Comparison of ENCODE assay signal across 16 mouse cellular contexts in genomic region chr14:55963263-55963662, GRCm38 (mm10). TPM values are rescaled to one million over a fixed set of nuclear protein-coding genes. Genes with fewer than 3 reads are reported as not detected.
A peak's percentile ranks its signal among the peaks of the same experiment; 100 is the strongest.
DNase-seq lines count a peak whose midpoint lies in the region; ATAC-seq lines count a peak whose summit lies in the region.
"Had no signal": no experiment of that assay in that cellular context is flagged by ENCODE, and none has a peak within 500 bp of the region (broad histone marks: within the 10 kb centered on the region; RNA-seq: fewer than 3 reads in every experiment).

No protein-coding gene starts in this region.

- H3K27me3 ChIP-seq in forebrain, embryonic 13.5 days: no peaks in the 10 kb centered on the region
- H3K27me3 ChIP-seq in limb, embryonic 11.5 days (ENCODE audit: control insufficient read depth, insufficient read depth, low read length): no peaks in the 10 kb centered on the region
- H3K27me3 ChIP-seq: embryonic facial prominence, embryonic 13.5 days; liver, embryonic 13.5 days had no signal

- H3K4me1 ChIP-seq in forebrain, embryonic 13.5 days: peaks cover 7% of the 10 kb centered on the region; the same call in 1 of the 2 replicates
- H3K4me1 ChIP-seq in limb, embryonic 11.5 days (ENCODE audit: control insufficient read depth, insufficient read depth, low read length): no peaks in the 10 kb centered on the region
- H3K4me1 ChIP-seq: embryonic facial prominence, embryonic 13.5 days; liver, embryonic 13.5 days had no signal

- no peak overlapping the region for H3K4me3 ChIP-seq in forebrain, embryonic 13.5 days
- no peak overlapping the region for H3K4me3 ChIP-seq in limb, embryonic 11.5 days (ENCODE audit: low read depth, low read length)
- H3K4me3 ChIP-seq: embryonic facial prominence, embryonic 13.5 days; liver, embryonic 13.5 days had no signal

- no peaks in the 10 kb centered on the region for H3K9me3 ChIP-seq in forebrain, embryonic 13.5 days (replicated peaks)
- no peaks in the 10 kb centered on the region for H3K9me3 ChIP-seq in limb, embryonic 11.5 days (ENCODE audit: control insufficient read depth, low read length)
- H3K9me3 ChIP-seq: embryonic facial prominence, embryonic 13.5 days; liver, embryonic 13.5 days had no signal

- H3K4me2 ChIP-seq in forebrain, embryonic 13.5 days: no peak overlapping the region
- no peak overlapping the region for H3K4me2 ChIP-seq in limb, embryonic 11.5 days (ENCODE audit: low read depth, severe bottlenecking)
- H3K4me2 ChIP-seq: embryonic facial prominence, embryonic 13.5 days; liver, embryonic 13.5 days had no signal

- no peaks in the 10 kb centered on the region for H3K36me3 ChIP-seq in forebrain, embryonic 13.5 days (ENCODE audit: poor library complexity, severe bottlenecking)
- H3K36me3 ChIP-seq in limb, embryonic 11.5 days (ENCODE audit: control insufficient read depth, insufficient read depth, low read length): no peaks in the 10 kb centered on the region
- H3K36me3 ChIP-seq: embryonic facial prominence, embryonic 13.5 days; liver, embryonic 13.5 days had no signal

- whole genome bisulfite sequencing in forebrain, embryonic 13.5 days: 0% methylated on average over 1 of the region's 1 CpGs
- WGBS in limb, embryonic 11.5 days: 4% methylated on average over 1 of the region's 1 CpGs

- ATAC-seq in forebrain, embryonic 13.5 days: no peak
- no peak for ATAC-seq in limb, embryonic 11.5 days (ENCODE audit: insufficient number of reproducible peaks, low FRiP score, low TSS enrichment, low read depth)

- peak overlapping the region; percentile 41; the same call in 1 of the 2 replicates for H3K27ac ChIP-seq in forebrain, embryonic 13.5 days
- no peak overlapping the region for H3K27ac ChIP-seq in limb, embryonic 11.5 days (replicated peaks; ENCODE audit: low read depth, low read length)
- H3K27ac ChIP-seq: embryonic facial prominence, embryonic 13.5 days; liver, embryonic 13.5 days had no signal

- DNase-seq in ES-CJ7 (ENCODE audit: low read depth, low spot score) (peak; percentile 87), WW6 (ENCODE audit: low read depth, low spot score) (peak; percentile 61)
- DNase-seq in limb, embryonic 11.5 days (ENCODE audit: low spot score): peak; percentile 40
- DNase-seq in thymus, postnatal 4 days: no peak
- no peak for DNase-seq in left cerebral cortex, adult 18-20 months (ENCODE audit: low spot score in 2 of 2)
- no peak for DNase-seq in layer of hippocampus, postnatal 25 days (ENCODE audit: extremely low spot score in 1 of 2, low spot score in 1 of 2)
- DNase-seq: cerebellum, adult 8-10 months; heart, adult 18-20 months; heart, postnatal 14 days; kidney, adult 11 months; kidney, postnatal 25 days; liver, embryonic 13.5 days; thymus, postnatal 25 days had no signal

- no peak overlapping the region for H3K9ac ChIP-seq in forebrain, embryonic 13.5 days
- H3K9ac ChIP-seq in limb, embryonic 11.5 days (ENCODE audit: low read length): no peak overlapping the region
- H3K9ac ChIP-seq: embryonic facial prominence, embryonic 13.5 days; liver, embryonic 13.5 days had no signal

RNA-seq across cellular contexts. Expression of gene Cma2, which starts 12.5 kb away (rescaled TPM):
- not detected in 2 replicates for polyA plus RNA-seq in forebrain, embryonic 13.5 days (2015; fragmentation: Nextera tagmentation; extraction: Ambion mirVana)
- polyA plus RNA-seq in limb, embryonic 11.5 days (2014; fragmentation: Nextera tagmentation; extraction: Ambion mirVana): not detected in 2 replicates
- total RNA-seq in left cerebral cortex, adult 18-20 months (2021): not detected
- total RNA-seq in layer of hippocampus, postnatal 25 days (2021): not detected
- total RNA-seq: heart, adult 18-20 months; heart, postnatal 14 days had no signal
- polyA plus RNA-seq: embryonic facial prominence, embryonic 13.5 days; liver, embryonic 13.5 days; stomach, embryonic 14.5 days had no signal

RNA-seq across cellular contexts. Expression of gene Cma1, which starts 18.8 kb away (rescaled TPM):
- polyA plus RNA-seq in forebrain, embryonic 13.5 days (2015; fragmentation: Nextera tagmentation; extraction: Ambion mirVana): not detected in 2 replicates
- polyA plus RNA-seq in limb, embryonic 11.5 days (2014; fragmentation: Nextera tagmentation; extraction: Ambion mirVana): not detected in 2 replicates
- total RNA-seq in left cerebral cortex, adult 18-20 months (2021): not detected
- under 1 TPM in 1 of 2 experiments, not detected in 1; 0.59 TPM for total RNA-seq in layer of hippocampus, postnatal 25 days (2021)

RNA-seq across cellular contexts. Expression of gene Mcpt1, which starts 54.5 kb away (rescaled TPM):
- polyA plus RNA-seq in forebrain, embryonic 13.5 days (2015; fragmentation: Nextera tagmentation; extraction: Ambion mirVana): not detected in 2 replicates
- polyA plus RNA-seq in limb, embryonic 11.5 days (2014; fragmentation: Nextera tagmentation; extraction: Ambion mirVana): not detected in 2 replicates
- not detected for total RNA-seq in left cerebral cortex, adult 18-20 months (2021)
- total RNA-seq in layer of hippocampus, postnatal 25 days (2021): not detected
- total RNA-seq: heart, adult 18-20 months; heart, postnatal 14 days had no signal
- polyA plus RNA-seq: embryonic facial prominence, embryonic 13.5 days; liver, embryonic 13.5 days had no signal

Comparison
In these comparisons a context has a peak if more than half of its experiments do, and no peak if none do; other contexts are left out.
1. DNase-seq: peak in ES-CJ7 (single experiment), WW6 (single experiment) and limb, embryonic 11.5 days (single experiment); none in thymus, postnatal 4 days (single experiment), left cerebral cortex, adult 18-20 months (0 of 2) and layer of hippocampus, postnatal 25 days (0 of 2).